ENCODE assay signal across 8 mouse cellular contexts in genomic region chr15:85878848-85879497, GRCm38 (mm10). TPM values are rescaled to one million over a fixed set of nuclear protein-coding genes. Genes with fewer than 3 reads are reported as not detected.
DNase-seq lines count a peak whose midpoint lies in the region; ATAC-seq and TF ChIP-seq lines count a peak whose summit lies in the region.

Trmu (plus strand) TSS chr15:85879312.

- H3K4me1 ChIP-seq in bone marrow, adult 2 months (ENCODE audit: control insufficient read depth, insufficient read depth, low read length) = no peaks in the 10 kb centered on the region; the same call in 1 of the 2 replicates
- peaks cover 13% of the 10 kb centered on the region; the same call in 1 of the 2 replicates for H3K4me1 ChIP-seq in embryonic facial prominence, embryonic 15.5 days
- peaks cover 7% of the 10 kb centered on the region; the same call in 1 of the 2 replicates for H3K4me1 ChIP-seq in kidney, embryonic 14.5 days (ENCODE audit: control insufficient read depth, insufficient read depth, low read length)
- peaks cover 7% of the 10 kb centered on the region; the same call in 1 of the 2 replicates for H3K4me1 ChIP-seq in limb, embryonic 15.5 days

- peak; percentile 91 for DNase-seq in 416B (ENCODE audit: low read depth)
- peak; percentile 86 to 89 for DNase-seq in heart, adult 9 months (ENCODE audit: low spot score in 2 of 2)
- peak; percentile 63 to 75 for DNase-seq in monocyte, adult 2 months (ENCODE audit: low read depth in 1 of 2, low spot score in 2 of 2)
- peak; percentile 83 to 87 for DNase-seq in spleen, postnatal 36 days (ENCODE audit: low spot score in 2 of 2)

- WGBS in bone marrow, adult 2 months = 1% methylated on average over 50 of the region's 50 CpGs
- WGBS in embryonic facial prominence, embryonic 15.5 days = 1% methylated on average over 50 of the region's 50 CpGs
- WGBS in kidney, embryonic 14.5 days = 1% methylated on average over 49 of the region's 50 CpGs
- under 1% methylated on average over 50 of the region's 50 CpGs for WGBS in limb, embryonic 15.5 days

- peaks cover 44% of the 10 kb centered on the region for H3K36me3 ChIP-seq in embryonic facial prominence, embryonic 15.5 days
- peaks cover 43% of the 10 kb centered on the region for H3K36me3 ChIP-seq in kidney, embryonic 14.5 days (ENCODE audit: control insufficient read depth, insufficient read depth, low read length)
- peaks cover 50% of the 10 kb centered on the region for H3K36me3 ChIP-seq in limb, embryonic 15.5 days

- peak within 1 kb of the TSS; percentile 76 for H3K9ac ChIP-seq in embryonic facial prominence, embryonic 15.5 days
- peak within 1 kb of the TSS; percentile 83 for H3K9ac ChIP-seq in kidney, embryonic 14.5 days (ENCODE audit: low read depth, low read length)
- H3K9ac ChIP-seq in limb, embryonic 15.5 days = peak within 1 kb of the TSS; percentile 91

- H3K9me3 ChIP-seq in embryonic facial prominence, embryonic 15.5 days (replicated peaks) = no peaks in the 10 kb centered on the region
- H3K9me3 ChIP-seq in kidney, embryonic 14.5 days (ENCODE audit: control insufficient read depth, low read length) = no peaks in the 10 kb centered on the region
- H3K9me3 ChIP-seq in limb, embryonic 15.5 days = no peaks in the 10 kb centered on the region

- peak; percentile 59 for TF ChIP-seq CTCF in bone marrow, adult 2 months (IDR thresholded peaks at IDR 0.05; ENCODE audit: control insufficient read depth, insufficient read depth, low read length)

- peak within 1 kb of the TSS; percentile 88 for H3K4me2 ChIP-seq in embryonic facial prominence, embryonic 15.5 days (replicated peaks)
- H3K4me2 ChIP-seq in kidney, embryonic 14.5 days (replicated peaks; ENCODE audit: low read depth, low read length) = peak within 1 kb of the TSS; percentile 90
- H3K4me2 ChIP-seq in limb, embryonic 15.5 days = peak within 1 kb of the TSS; percentile 85

- peak within 1 kb of the TSS; percentile 65 for H3K27ac ChIP-seq in bone marrow, adult 2 months (ENCODE audit: control insufficient read depth, insufficient read depth, low read depth, low read length, poor library complexity)
- peak within 1 kb of the TSS; percentile 84 for H3K27ac ChIP-seq in embryonic facial prominence, embryonic 15.5 days (replicated peaks)
- peak within 1 kb of the TSS; percentile 52; the same call in 1 of the 2 replicates for H3K27ac ChIP-seq in kidney, embryonic 14.5 days (ENCODE audit: low read depth, low read length)
- peak within 1 kb of the TSS; percentile 88 for H3K27ac ChIP-seq in limb, embryonic 15.5 days

- H3K27me3 ChIP-seq in embryonic facial prominence, embryonic 15.5 days = no peaks in the 10 kb centered on the region
- H3K27me3 ChIP-seq in kidney, embryonic 14.5 days (ENCODE audit: control insufficient read depth, insufficient read depth, low read length) = no peaks in the 10 kb centered on the region
- H3K27me3 ChIP-seq in limb, embryonic 15.5 days = no peaks in the 10 kb centered on the region

- peak; percentile 94 for ATAC-seq in embryonic facial prominence, embryonic 15.5 days (ENCODE audit: insufficient number of reproducible peaks, low FRiP score, low TSS enrichment, low read depth)
- peak; percentile 96 for ATAC-seq in kidney, embryonic 14.5 days (ENCODE audit: low FRiP score, low TSS enrichment)
- ATAC-seq in limb, embryonic 15.5 days (ENCODE audit: insufficient number of reproducible peaks, low FRiP score, low TSS enrichment, low read depth) = peak; percentile 93

- TF ChIP-seq POLR2A in bone marrow, adult 2 months (IDR thresholded peaks at IDR 0.05; ENCODE audit: borderline replicate concordance, control insufficient read depth, low read depth, low read length) = peak; percentile 70; the same call in 1 of the 2 replicates

- H3K4me3 ChIP-seq in bone marrow, adult 2 months (replicated peaks; ENCODE audit: control insufficient read depth, low read depth, low read length) = peak within 1 kb of the TSS; percentile 82
- H3K4me3 ChIP-seq in embryonic facial prominence, embryonic 15.5 days (replicated peaks) = peak within 1 kb of the TSS; percentile 79
- H3K4me3 ChIP-seq in kidney, embryonic 14.5 days (ENCODE audit: low read length) = peak within 1 kb of the TSS; percentile 84
- peak within 1 kb of the TSS; percentile 87 for H3K4me3 ChIP-seq in limb, embryonic 15.5 days

RNA-seq across cellular contexts. Expression of gene Trmu, which starts in this region (rescaled TPM):
- 15.3 and 40.4 TPM in 2 replicates for polyA plus RNA-seq in bone marrow, adult 2 months (2011; ENCODE audit: insufficient read depth, insufficient read length, low replicate concordance, missing spikeins)
- polyA plus RNA-seq in embryonic facial prominence, embryonic 15.5 days (2015; fragmentation: Nextera tagmentation; extraction: Ambion mirVana) = 45.6 and 51.4 TPM in 2 replicates
- polyA plus RNA-seq in kidney, embryonic 14.5 days (2014; fragmentation: Nextera tagmentation; extraction: Ambion mirVana) = 28.4 and 38.3 TPM in 2 replicates
- 49.1 and 51.3 TPM in 2 replicates for polyA plus RNA-seq in limb, embryonic 15.5 days (2015; fragmentation: Nextera tagmentation; extraction: Ambion mirVana)

Comparison
In these comparisons a context has a peak if more than half of its experiments do, and no peak if none do; other contexts are left out.
1. Peak in every context shown above with its lines: DNase-seq, ATAC-seq, H3K4me3 ChIP-seq and H3K27ac ChIP-seq.